Mouse (Mus musculus): ENCODE data around the gene Kif18a. TPM values are rescaled to one million over a fixed set of nuclear protein-coding genes. Genes with fewer than 3 reads are reported as not detected.

Gene Kif18a
- total RNA-seq, 2 experiments from 2014 or later, result 1.1 to 1.2 TPM

GRCm38 (mm10) chr2:109389977-109390376, 109.4 kb downstream of the Kif18a start:
- no peak overlapping the region for H3K27ac ChIP-seq
- TF ChIP-seq CTCF (conservative IDR thresholded peaks at IDR 0.05), result no peak
- H3K4me3 ChIP-seq, result no peak overlapping the region
- no peak for DNase-seq (ENCODE audit: low spot score in 2 of 2)

Other genes with a start within 250 kb of the Kif18a start
- gene Mettl15, start within 50 bp of the Kif18a start, total RNA-seq (2021), result 1 to 10 TPM; 7.3 to 8.4 TPM

Measured in layer of hippocampus, adult 2 months (tissue).